Mouse (Mus musculus) forebrain, embryonic 10.5 days (tissue): ENCODE data around the gene Ublcp1. TPM values are rescaled to one million over a fixed set of nuclear protein-coding genes. Genes with fewer than 3 reads are reported as not detected.
A peak's percentile ranks its signal among the peaks of the same experiment; 100 is the strongest.

Experiments
- DNase-seq: peaks from one replicate; pipeline ENCODE4 v3.0.0-alpha.2; 2017; ENCODE audit warnings: low spot score; ENCODE audit errors: extremely low spot score
- H3K27ac ChIP-seq: fragments of 300-500 bp; sonication (generic); 2 replicates; pipeline ENCODE4 v1.5.1; 2016; ENCODE audit warnings: mild to moderate bottlenecking
- H3K27me3 ChIP-seq: fragments of 300-500 bp; sonication (generic); 2 replicates; pipeline ENCODE4 v1.6.1; 2016; ENCODE audit warnings: mild to moderate bottlenecking; ENCODE audit not compliant: poor library complexity, severe bottlenecking
- H3K36me3 ChIP-seq: fragments of 300-500 bp; sonication (generic); replicated peaks from 2 replicates; pipeline ENCODE4 v1.6.1; 2016; ENCODE audit warnings: mild to moderate bottlenecking, moderate library complexity
- H3K4me1 ChIP-seq: fragments of 300-500 bp; sonication (generic); 2 replicates; pipeline ENCODE4 v1.6.1; 2016
- H3K4me3 ChIP-seq: fragments of 300-500 bp; sonication (generic); 2 replicates; pipeline ENCODE4 v1.5.1; 2016; ENCODE audit warnings: mild to moderate bottlenecking, moderate library complexity
- H3K9me3 ChIP-seq: fragments of 300-500 bp; sonication (generic); 2 replicates; pipeline ENCODE4 v1.6.1; 2016; ENCODE audit warnings: mild to moderate bottlenecking, moderate library complexity
- WGBS: fragments of 180-500 bp; shearing (Covaris S2); methylation state at CpG from one replicate; pipeline ENCODE4 v1.1.7; 2016; 5-methylcytosine and 5-hydroxymethylcytosine counted together
- polyA plus RNA-seq: library from polyadenylated mRNA; unstranded; fragments of >200 nt; fragmentation: Nextera tagmentation; extraction: Ambion mirVana; gene quantifications from 2 replicates; pipeline ENCODE4 v1.2.1, GENCODE M21; 2016

Ublcp1 gene
- polyA plus RNA-seq = 72.1 and 81.6 TPM in 2 replicates

DNA sequence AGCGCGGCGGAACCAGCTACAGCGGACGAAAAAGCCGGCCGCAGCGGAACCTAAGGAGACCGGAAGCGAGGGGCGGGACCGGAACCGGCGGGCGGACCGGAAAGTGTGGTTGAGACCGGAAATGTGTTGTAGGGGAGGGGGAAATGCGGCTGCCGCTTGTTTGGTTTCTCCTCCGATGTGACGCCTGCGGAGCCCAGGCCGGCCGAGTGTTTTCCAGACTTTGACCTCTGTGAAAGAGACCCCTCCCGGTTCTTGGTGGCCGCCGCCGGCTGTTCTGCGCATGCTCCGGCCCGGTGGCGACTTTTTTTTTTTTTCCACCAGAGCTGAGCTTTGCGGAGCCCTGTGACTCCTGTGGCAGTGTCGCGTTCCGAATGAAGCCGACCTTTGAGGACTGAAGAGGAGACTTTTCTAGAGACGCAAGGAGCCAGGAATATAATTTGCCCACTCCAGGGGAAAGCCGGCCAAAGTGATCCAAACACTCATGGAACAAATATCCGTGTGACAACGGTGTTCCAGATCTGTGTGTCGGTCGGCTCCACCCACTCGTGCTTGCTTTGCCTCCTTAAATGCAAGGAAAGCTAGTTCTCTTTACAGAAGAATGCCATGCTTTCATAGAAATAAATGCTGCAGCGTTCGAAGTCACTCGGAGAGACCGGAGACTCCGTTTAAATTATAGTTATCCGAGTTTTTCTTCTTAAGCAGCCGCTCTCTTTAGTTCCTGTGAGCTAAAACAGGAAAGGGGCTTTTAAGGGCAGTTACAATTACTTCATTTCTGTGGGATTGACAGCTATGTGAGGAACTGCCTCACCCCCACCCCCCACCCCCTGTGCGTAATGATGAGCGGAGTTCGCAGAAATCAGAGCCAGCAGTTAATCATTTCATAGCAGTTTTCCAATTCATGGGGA is at the start of gene Ublcp1:
Ublcp1 (minus strand) TSS at position 67 of the 905 bp plus-strand sequence.
- peak within 1 kb of the TSS; percentile 84 for H3K4me3 ChIP-seq
- under 1% methylated on average over 54 of the region's 54 CpGs for WGBS
- no peaks in the 10 kb centered on the region for H3K9me3 ChIP-seq
- H3K36me3 ChIP-seq = peaks cover 4% of the 10 kb centered on the region
- peak within 1 kb of the TSS; percentile 92 for H3K27ac ChIP-seq
- peaks cover 25% of the 10 kb centered on the region for H3K4me1 ChIP-seq
- DNase-seq = peak; percentile 93
- no peaks in the 10 kb centered on the region for H3K27me3 ChIP-seq

- peaks cover 10% of the 10 kb centered on the region for H3K36me3 ChIP-seq
- peak overlapping the region; percentile 100 for H3K27ac ChIP-seq
- WGBS = 0% methylated on average over 49 of the region's 61 CpGs
- peaks cover 50% of the 10 kb centered on the region for H3K4me1 ChIP-seq
- peak; percentile 67 for DNase-seq
- no peaks in the 10 kb centered on the region for H3K9me3 ChIP-seq
- H3K27me3 ChIP-seq = no peaks in the 10 kb centered on the region
- H3K4me3 ChIP-seq = peak overlapping the region; percentile 96
Measured at GRCm38 (mm10) chr11:44519096-44519949, 49.0 kb upstream of the Ublcp1 start.

DNA sequence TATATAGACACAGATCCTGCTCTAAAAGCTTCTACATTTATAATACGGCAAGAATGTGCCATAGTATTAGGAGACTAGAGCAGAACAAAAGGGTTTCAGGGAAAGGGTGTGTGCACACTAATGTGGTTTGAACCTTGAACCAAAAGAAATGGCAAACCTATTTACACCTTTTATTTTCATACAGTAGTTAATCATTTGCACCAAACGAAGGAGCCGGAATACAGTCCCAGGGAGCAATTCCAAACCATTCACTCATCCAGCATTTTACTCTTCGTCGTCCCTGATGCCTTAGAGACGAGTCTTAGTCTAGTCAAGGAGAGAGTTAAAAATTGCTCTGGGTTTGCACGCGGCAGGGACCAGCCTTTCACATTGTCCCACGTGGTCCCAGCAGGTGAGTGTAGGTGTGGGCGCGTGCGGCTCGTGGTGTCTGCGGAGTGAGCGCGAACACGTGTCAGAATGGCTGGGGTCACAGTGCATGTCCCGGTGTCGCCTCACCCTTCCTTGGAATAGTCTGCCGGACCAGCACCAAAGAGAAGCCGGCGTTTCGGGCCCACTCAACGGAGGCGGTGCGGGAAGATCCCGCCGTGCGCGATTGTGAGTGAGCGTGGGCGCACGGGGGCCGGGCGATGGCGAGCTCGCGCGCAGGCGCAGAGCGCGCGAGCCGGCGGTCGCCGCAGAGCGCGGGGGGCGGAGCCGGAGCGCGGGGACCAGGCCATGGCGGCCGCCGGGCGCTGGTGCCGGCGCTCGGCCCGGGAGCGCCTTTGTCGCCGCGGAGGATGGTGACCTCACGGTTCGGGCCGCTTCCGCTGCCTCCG is 48.2 kb upstream of the Ublcp1 start, which contains the start of gene Rnf145:
Rnf145 (plus strand) TSS at position 684 of the 815 bp plus-strand sequence.
- H3K27me3 ChIP-seq = no peaks in the 10 kb centered on the region
- H3K4me3 ChIP-seq = peak within 1 kb of the TSS; percentile 96
- peaks cover 50% of the 10 kb centered on the region for H3K4me1 ChIP-seq
- H3K9me3 ChIP-seq = no peaks in the 10 kb centered on the region
- peak within 1 kb of the TSS; percentile 100 for H3K27ac ChIP-seq
- WGBS = under 1% methylated on average over 70 of the region's 70 CpGs
- peaks cover 4% of the 10 kb centered on the region for H3K36me3 ChIP-seq
- DNase-seq = peak; percentile 62

GRCm38 (mm10) chr11:44517561-44518280 is 47.4 kb upstream of the Ublcp1 start:
- H3K4me1 ChIP-seq = peaks cover 50% of the 10 kb centered on the region
- no peaks in the 10 kb centered on the region for H3K9me3 ChIP-seq
- H3K36me3 ChIP-seq = no peaks in the 10 kb centered on the region
- H3K27ac ChIP-seq = peak overlapping the region; percentile 100
- no peaks in the 10 kb centered on the region for H3K27me3 ChIP-seq
- WGBS = 57% methylated on average over 6 of the region's 6 CpGs
- H3K4me3 ChIP-seq = peak overlapping the region; percentile 96
- no peak for DNase-seq

DNA sequence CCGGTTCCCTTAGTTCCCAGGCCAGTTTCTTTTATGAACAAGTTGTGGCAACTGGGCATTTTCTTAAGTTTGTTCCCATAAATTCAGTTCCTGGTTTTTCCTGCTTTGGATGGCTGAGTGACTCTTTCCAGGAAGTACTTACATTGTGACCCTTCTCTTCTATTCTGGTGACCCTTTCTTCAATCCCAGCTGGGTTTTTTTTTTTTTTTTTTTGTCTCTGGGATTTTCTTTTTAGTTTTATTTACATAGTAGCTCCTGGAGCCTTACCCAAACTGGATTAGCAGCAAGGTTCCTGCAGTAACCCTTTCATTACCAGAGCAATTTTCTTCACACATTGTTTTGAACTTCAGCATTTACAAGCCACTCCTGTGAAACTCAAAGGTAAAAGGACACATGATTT is 46.1 kb upstream of the Ublcp1 start:
- no peaks in the 10 kb centered on the region for H3K9me3 ChIP-seq
- H3K36me3 ChIP-seq = no peaks in the 10 kb centered on the region
- H3K27ac ChIP-seq = no peak overlapping the region
- WGBS = 23% methylated on average over 1 of the region's 1 CpGs
- peaks cover 42% of the 10 kb centered on the region for H3K4me1 ChIP-seq
- DNase-seq = no peak
- no peaks in the 10 kb centered on the region for H3K27me3 ChIP-seq
- no peak overlapping the region for H3K4me3 ChIP-seq

GRCm38 (mm10) chr11:44514666-44515065 is 44.4 kb upstream of the Ublcp1 start:
- WGBS = 65% methylated on average over 2 of the region's 2 CpGs

GRCm38 (mm10) chr11:44513026-44513422 is 42.7 kb upstream of the Ublcp1 start:
- 72% methylated on average over 2 of the region's 2 CpGs for WGBS
- Histone ChIP-seq H3K27me3 (no peaks in the 10 kb centered on the region), H3K27ac (no peak overlapping the region), H3K9me3 (no peaks in the 10 kb centered on the region), H3K4me1 (peaks cover 22% of the 10 kb centered on the region), H3K36me3 (no peaks in the 10 kb centered on the region), H3K4me3 (no peak overlapping the region)
- no peak for DNase-seq

More at GRCm38 (mm10) chr11:44514666-44515065, 44.4 kb upstream of the Ublcp1 start:
- H3K27me3 ChIP-seq = no peaks in the 10 kb centered on the region
- H3K36me3 ChIP-seq = no peaks in the 10 kb centered on the region
- no peak overlapping the region for H3K27ac ChIP-seq
- no peaks in the 10 kb centered on the region for H3K9me3 ChIP-seq
- peaks cover 28% of the 10 kb centered on the region for H3K4me1 ChIP-seq
- no peak overlapping the region for H3K4me3 ChIP-seq
- no peak for DNase-seq

DNA sequence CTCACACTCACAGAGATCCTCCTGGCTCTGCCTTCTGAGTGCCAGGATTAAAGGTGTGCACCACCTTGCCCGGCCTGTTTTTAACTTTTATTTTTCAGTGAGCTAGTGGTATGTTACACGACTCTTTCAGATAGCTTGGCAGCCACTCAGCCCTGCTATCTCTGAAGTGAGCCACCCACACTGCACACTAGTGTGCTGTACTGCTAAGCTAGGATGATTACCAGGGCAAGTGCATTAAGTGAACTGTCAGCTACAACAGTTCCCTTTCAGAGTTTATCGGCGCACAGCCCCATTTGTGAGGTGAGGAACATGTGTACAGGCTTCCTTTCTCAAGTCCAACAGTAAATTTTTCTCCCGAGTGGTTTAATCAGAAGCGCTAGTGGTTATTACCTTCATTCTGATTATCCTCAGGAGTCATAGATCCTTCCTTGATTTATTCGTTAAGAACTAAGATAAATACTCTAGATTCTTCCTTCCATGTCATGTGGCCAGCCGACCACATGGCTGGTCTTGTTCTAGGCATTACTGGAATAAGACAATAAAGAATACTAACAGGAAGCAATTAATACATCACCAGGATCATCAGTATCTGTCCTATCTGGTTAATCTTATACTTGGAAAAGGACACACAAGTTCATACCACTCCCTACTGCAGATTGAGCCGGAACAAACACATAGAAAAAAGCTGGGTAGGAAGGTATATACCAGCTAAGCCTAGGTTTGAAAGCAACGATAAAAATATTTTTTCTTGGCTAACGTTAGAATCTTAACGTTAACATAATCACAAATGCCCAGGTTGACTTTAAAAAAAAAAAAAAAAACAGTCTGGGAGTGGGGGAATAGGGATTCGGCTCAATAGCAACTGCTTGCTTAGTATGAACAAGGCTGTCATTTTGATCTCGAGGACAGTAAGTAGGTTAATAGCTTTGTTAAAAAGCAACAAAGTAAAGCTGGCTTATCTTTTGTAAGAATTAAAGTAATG is 42.0 kb upstream of the Ublcp1 start:
- Histone ChIP-seq H3K36me3 (no peaks in the 10 kb centered on the region), H3K4me1 (peaks cover 15% of the 10 kb centered on the region), H3K9me3 (no peaks in the 10 kb centered on the region), H3K27me3 (no peaks in the 10 kb centered on the region), H3K27ac (no peak overlapping the region), H3K4me3 (no peak overlapping the region)
- WGBS = 86% methylated on average over 14 of the region's 14 CpGs
- no peak for DNase-seq

DNA sequence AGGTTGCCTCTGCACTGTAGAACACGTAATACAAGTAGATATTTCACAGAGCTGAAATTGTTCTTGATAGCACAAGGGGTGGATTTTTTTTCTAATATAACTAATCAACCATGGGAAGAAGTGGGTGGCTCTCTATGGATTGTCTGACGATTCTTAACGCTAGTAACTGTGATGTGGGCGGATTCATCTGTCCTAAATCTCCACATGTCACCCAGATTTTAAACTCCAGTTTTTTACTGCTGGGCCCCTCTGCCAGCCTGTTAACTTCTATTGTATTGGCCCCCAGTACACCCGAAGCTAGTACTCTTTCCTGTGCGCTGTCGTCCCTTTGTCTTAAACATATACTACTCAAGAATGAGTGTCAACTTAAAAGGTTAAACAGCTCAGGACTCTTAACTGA is 40.1 kb upstream of the Ublcp1 start:
- Histone ChIP-seq H3K27ac (no peak overlapping the region), H3K27me3 (no peaks in the 10 kb centered on the region), H3K9me3 (no peaks in the 10 kb centered on the region), H3K36me3 (no peaks in the 10 kb centered on the region), H3K4me3 (no peak overlapping the region), H3K4me1 (no peaks in the 10 kb centered on the region)
- 89% methylated on average over 7 of the region's 7 CpGs for WGBS
- no peak for DNase-seq

DNA sequence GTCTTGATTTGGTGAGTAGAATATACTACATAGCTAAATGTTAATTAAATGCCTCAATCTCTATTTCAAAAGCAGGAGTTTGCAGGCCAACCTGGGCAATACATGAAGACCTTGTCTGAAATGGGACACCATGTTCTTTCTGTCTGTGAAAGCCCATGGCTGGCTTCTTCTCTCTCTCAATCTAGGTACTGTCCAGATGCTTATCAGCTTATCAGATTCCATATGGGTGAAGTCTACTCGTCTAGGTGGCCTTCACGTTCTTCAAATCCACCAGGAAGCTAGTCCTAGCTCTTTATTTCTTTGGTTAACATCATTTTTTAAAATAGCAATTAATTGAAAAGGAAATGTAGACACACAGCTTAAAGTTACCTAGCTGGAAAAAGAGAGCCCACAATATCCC is 39.6 kb upstream of the Ublcp1 start:
- H3K4me1 ChIP-seq = no peaks in the 10 kb centered on the region
- H3K36me3 ChIP-seq = no peaks in the 10 kb centered on the region
- no peaks in the 10 kb centered on the region for H3K9me3 ChIP-seq
- WGBS = 89% methylated on average over 2 of the region's 2 CpGs
- no peak overlapping the region for H3K4me3 ChIP-seq
- DNase-seq = no peak
- H3K27ac ChIP-seq = no peak overlapping the region
- H3K27me3 ChIP-seq = no peaks in the 10 kb centered on the region

DNA sequence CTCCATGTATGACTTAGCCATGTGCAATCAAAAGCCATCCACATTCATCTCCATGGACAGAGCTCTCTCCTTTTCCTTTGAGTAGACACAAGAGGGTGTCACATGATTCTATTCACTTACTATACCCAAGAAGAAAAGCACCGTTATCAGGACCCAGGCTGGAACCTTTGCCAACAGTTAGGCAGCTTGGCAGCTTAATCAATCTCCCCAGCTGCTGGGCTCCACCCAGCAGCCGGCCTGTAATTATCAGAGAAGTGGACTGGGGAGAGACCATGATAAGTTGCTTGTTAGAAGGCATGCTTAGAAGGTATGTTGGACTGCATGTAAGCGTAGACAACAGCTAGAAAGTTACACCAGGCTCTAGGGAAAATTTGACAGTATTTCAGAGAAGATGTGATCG is 38.6 kb upstream of the Ublcp1 start:
- Histone ChIP-seq H3K36me3 (no peaks in the 10 kb centered on the region), H3K27me3 (no peaks in the 10 kb centered on the region), H3K4me3 (no peak overlapping the region), H3K27ac (no peak overlapping the region), H3K4me1 (no peaks in the 10 kb centered on the region), H3K9me3 (no peaks in the 10 kb centered on the region)
- 80% methylated on average over 4 of the region's 4 CpGs for WGBS
- DNase-seq = no peak
